8 mouse cellular contexts compared by ENCODE assay signal in genomic region chr7:3332619-3333521, GRCm38 (mm10). TPM values are rescaled to one million over a fixed set of nuclear protein-coding genes. Genes with fewer than 3 reads are reported as not detected.
DNase-seq lines count a peak whose midpoint lies in the region; TF ChIP-seq lines count a peak whose summit lies in the region.

TSS of gene Cacng7 (plus strand) at chr7:3332955.

- DNase-seq in spleen, adult 2 months (ENCODE audit: low read depth in 1 of 2, low spot score in 2 of 2): no peak
- DNase-seq in spleen, postnatal 4 days (ENCODE audit: low spot score in 2 of 2): no peak
- peak; percentile 59 for DNase-seq in embryo, embryonic 11.5 days (ENCODE audit: low read depth, low spot score)
- no peak for DNase-seq in heart, embryonic 10.5 days (ENCODE audit: low spot score)
- peak in 1 of 2 experiments; percentile 31 for DNase-seq in layer of hippocampus, adult 8-10 months (ENCODE audit: low spot score in 2 of 2)
- peak; percentile 27 for DNase-seq in lung, postnatal 10 days
- no peak for DNase-seq in thymus, postnatal 25 days

- H3K9me3 ChIP-seq in heart, embryonic 10.5 days: no peaks in the 10 kb centered on the region; the same call in 1 of the 2 replicates

- 10% methylated on average over 65 of the region's 65 CpGs for WGBS in spleen, adult 2 months
- WGBS in heart, embryonic 10.5 days: 1% methylated on average over 52 of the region's 65 CpGs
- WGBS in small intestine, adult 2 months: 6% methylated on average over 60 of the region's 65 CpGs

- TF ChIP-seq POLR2A in spleen, adult 2 months (IDR thresholded peaks at IDR 0.05; ENCODE audit: low read depth, low read length): no peak
- TF ChIP-seq POLR2A in small intestine, adult 2 months (IDR thresholded peaks at IDR 0.05; ENCODE audit: low read depth, low read length): no peak

- no peaks in the 10 kb centered on the region for H3K36me3 ChIP-seq in spleen, adult 2 months (ENCODE audit: control insufficient read depth, insufficient read depth, low read length)
- H3K36me3 ChIP-seq in heart, embryonic 10.5 days: no peaks in the 10 kb centered on the region
- no peaks in the 10 kb centered on the region for H3K36me3 ChIP-seq in small intestine, adult 2 months (ENCODE audit: control insufficient read depth, insufficient read depth, low read length)

- H3K4me1 ChIP-seq in spleen, adult 2 months (ENCODE audit: control insufficient read depth, insufficient read depth, insufficient read length): no peaks in the 10 kb centered on the region
- H3K4me1 ChIP-seq in heart, embryonic 10.5 days: peaks cover 21% of the 10 kb centered on the region
- no peaks in the 10 kb centered on the region for H3K4me1 ChIP-seq in small intestine, adult 2 months (ENCODE audit: control insufficient read depth, insufficient read depth, insufficient read length, low read length)

- peaks cover 8% of the 10 kb centered on the region; the same call in 1 of the 2 replicates for H3K27me3 ChIP-seq in spleen, adult 2 months (ENCODE audit: control insufficient read depth, insufficient read depth, low read length)
- peaks cover 51% of the 10 kb centered on the region for H3K27me3 ChIP-seq in heart, embryonic 10.5 days (ENCODE audit: insufficient read depth, poor library complexity, severe bottlenecking)
- peaks cover 28% of the 10 kb centered on the region for H3K27me3 ChIP-seq in small intestine, adult 2 months (ENCODE audit: control insufficient read depth, insufficient read depth, low read length)

- H3K4me3 ChIP-seq in spleen, adult 2 months (ENCODE audit: extremely low read depth, insufficient read depth, insufficient read length): peak within 1 kb of the TSS; percentile 14; the same call in 1 of the 2 replicates
- peak within 1 kb of the TSS; percentile 71 for H3K4me3 ChIP-seq in heart, embryonic 10.5 days
- H3K4me3 ChIP-seq in small intestine, adult 2 months (ENCODE audit: low read depth, low read length): peak within 1 kb of the TSS; percentile 54

- TF ChIP-seq CTCF in spleen, adult 2 months (IDR thresholded peaks at IDR 0.05; ENCODE audit: extremely low read depth, insufficient read depth, insufficient read length, insufficient replicate concordance): no peak
- no peak for TF ChIP-seq CTCF in small intestine, adult 2 months (IDR thresholded peaks at IDR 0.05; ENCODE audit: extremely low read depth, insufficient read length, insufficient replicate concordance, low read depth, low read length)

- no peak within 1 kb of the TSS for H3K27ac ChIP-seq in spleen, adult 2 months (ENCODE audit: insufficient read depth, low read length)
- H3K27ac ChIP-seq in heart, embryonic 10.5 days: peak within 1 kb of the TSS; percentile 82
- H3K27ac ChIP-seq in small intestine, adult 2 months (ENCODE audit: insufficient read depth, low read depth, low read length): no peak within 1 kb of the TSS

RNA-seq across cellular contexts. Expression of gene Cacng7, which starts in this region (rescaled TPM):
- 1.1 and 1.3 TPM in 2 replicates for polyA plus RNA-seq in spleen, adult 2 months (2012; rRNA removed)
- polyA plus RNA-seq in heart, embryonic 10.5 days (2016; fragmentation: Nextera tagmentation; extraction: Ambion mirVana): 0.22 and 1.3 TPM in 2 replicates
- 100 to 1,000 TPM; 131 to 139 (median 137) TPM for total RNA-seq in layer of hippocampus, adult 8-10 months (2022)
- 7.5 and 8.8 TPM in 2 replicates for polyA plus RNA-seq in small intestine, adult 2 months (2012; rRNA removed)

Comparison
In these comparisons a context has a peak if more than half of its experiments do, and no peak if none do; other contexts are left out.
1. DNase-seq: peak in embryo, embryonic 11.5 days (single experiment) and lung, postnatal 10 days (single experiment); none in spleen, adult 2 months (0 of 2), spleen, postnatal 4 days (0 of 2), heart, embryonic 10.5 days (single experiment) and thymus, postnatal 25 days (single experiment).
2. H3K4me3 ChIP-seq: peak in every context shown above with its lines; median percentile 71 in heart, embryonic 10.5 days; 54 in small intestine, adult 2 months; 14 in spleen, adult 2 months.